Mouse (Mus musculus): Measurements from ENCODE around the gene Fndc3b. TPM values are rescaled to one million over a fixed set of nuclear protein-coding genes. Genes with fewer than 3 reads are reported as not detected.

The Fndc3b gene
- polyA plus RNA-seq, 1 experiment from 2014 or later = 10.0 TPM

DNA sequence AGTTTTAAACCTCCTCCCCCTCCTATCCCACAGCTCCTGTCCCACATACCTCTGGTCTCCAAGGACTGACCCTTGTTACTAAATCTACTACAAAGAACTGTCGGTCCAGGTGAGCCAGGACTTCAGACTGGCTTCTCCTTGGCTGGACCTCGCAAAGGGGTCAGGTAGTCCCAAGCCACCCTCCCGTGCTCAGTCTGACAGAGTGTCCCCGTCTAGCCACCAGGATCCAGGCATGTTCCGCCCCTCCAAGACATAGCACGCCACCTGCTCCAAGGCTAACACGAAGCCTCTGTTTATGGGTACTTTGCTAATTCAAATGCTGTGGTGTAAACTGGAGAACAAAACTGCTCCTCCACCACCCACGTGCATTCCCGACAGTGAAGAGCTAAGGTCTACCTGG, 6.5 kb downstream of the Fndc3b start:
- peaks cover 28% of the 10 kb centered on the region for H3K4me1 ChIP-seq
- no peak for DNase-seq (ENCODE audit: low spot score)
- H3K4me3 ChIP-seq = no peak overlapping the region
- peaks cover 6% of the 10 kb centered on the region; the same call in 1 of the 2 replicates for H3K36me3 ChIP-seq (replicated peaks)
- 0 out of 2 replicates have a peak, but pooled peaks cover 2% of the 10 kb centered on the region for H3K27me3 ChIP-seq (replicated peaks; ENCODE audit: low read depth, poor library complexity, severe bottlenecking)
- 87% methylated on average over 9 of the region's 9 CpGs for WGBS
- no peak overlapping the region for H3K27ac ChIP-seq (replicated peaks)
- H3K9me3 ChIP-seq = no peaks in the 10 kb centered on the region

DNA sequence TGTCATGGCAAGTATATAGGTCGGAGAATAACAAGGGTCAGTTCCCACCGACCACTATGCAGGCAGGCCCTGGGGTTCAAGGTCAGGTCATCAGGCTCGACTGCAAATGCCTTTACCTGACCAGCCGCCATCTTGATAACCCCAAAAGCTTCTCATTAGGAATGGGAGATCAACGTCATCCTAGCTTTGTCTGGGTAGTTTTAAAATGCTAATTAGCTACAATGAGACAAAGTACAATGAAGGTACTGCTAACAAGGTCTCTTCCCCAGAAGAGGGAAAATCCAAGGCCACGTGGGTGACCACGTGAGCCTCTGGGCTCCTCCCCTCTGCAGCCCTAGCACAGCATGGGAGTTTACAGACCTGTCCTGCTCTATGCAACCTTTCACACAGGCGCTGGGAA, 7.6 kb downstream of the Fndc3b start:
- 88% methylated on average over 8 of the region's 8 CpGs for WGBS
- Histone ChIP-seq H3K36me3 (replicated peaks) (peaks cover 6% of the 10 kb centered on the region; the same call in 1 of the 2 replicates), H3K9me3 (no peaks in the 10 kb centered on the region), H3K27ac (replicated peaks) (no peak overlapping the region), H3K27me3 (replicated peaks; ENCODE audit: low read depth, poor library complexity, severe bottlenecking) (0 out of 2 replicates have a peak, but pooled peaks cover under 1% of the 10 kb centered on the region), H3K4me3 (no peak overlapping the region), H3K4me1 (peaks cover 21% of the 10 kb centered on the region)
- no peak for DNase-seq (ENCODE audit: low spot score)

DNA sequence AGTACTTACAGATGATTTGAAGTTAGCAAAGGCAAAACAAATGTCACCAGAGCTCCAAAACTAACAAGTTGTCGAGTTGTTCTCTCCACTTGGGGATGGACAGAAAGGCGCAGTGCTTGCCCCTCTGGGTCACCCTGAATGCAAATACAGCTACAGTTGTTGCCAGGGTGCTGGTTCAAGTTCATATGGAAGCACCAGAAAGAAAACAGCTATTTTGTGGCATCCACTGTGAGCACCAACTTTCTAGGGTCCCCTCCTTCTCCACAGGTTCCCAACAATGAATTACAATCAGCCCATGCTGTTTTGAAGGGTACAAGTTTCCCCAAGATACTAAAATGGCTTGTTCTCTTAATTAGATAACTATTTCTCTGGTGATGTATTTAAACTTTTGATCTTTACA, 8.0 kb downstream of the Fndc3b start:
- Histone ChIP-seq H3K9me3 (no peaks in the 10 kb centered on the region), H3K36me3 (replicated peaks) (peaks cover 6% of the 10 kb centered on the region; the same call in 1 of the 2 replicates), H3K27me3 (replicated peaks; ENCODE audit: low read depth, poor library complexity, severe bottlenecking) (no peaks in the 10 kb centered on the region), H3K27ac (replicated peaks) (no peak overlapping the region), H3K4me1 (peaks cover 21% of the 10 kb centered on the region), H3K4me3 (no peak overlapping the region)
- no peak for DNase-seq (ENCODE audit: low spot score)
- WGBS = 91% methylated on average over 2 of the region's 2 CpGs

DNA sequence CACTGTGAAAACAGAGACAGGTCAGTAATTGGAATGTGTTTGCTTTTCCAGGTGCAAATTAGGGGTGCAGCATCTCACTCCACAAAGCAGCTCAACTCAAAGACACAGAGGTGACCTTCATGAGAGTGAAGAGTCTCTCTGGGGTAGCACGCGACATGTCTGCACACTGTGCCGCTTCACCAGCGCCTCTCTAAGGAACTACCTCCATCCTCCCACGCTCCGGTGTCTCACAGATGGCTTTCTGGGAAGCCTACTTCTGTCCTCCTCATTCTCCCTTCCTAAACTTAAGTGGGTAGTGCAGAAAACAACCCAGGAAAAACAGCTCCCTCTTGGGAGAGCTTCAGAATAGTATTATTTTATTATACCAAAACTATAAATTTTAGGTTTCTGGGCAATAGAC, 12.4 kb downstream of the Fndc3b start:
- peaks cover 28% of the 10 kb centered on the region for H3K4me1 ChIP-seq

DNA sequence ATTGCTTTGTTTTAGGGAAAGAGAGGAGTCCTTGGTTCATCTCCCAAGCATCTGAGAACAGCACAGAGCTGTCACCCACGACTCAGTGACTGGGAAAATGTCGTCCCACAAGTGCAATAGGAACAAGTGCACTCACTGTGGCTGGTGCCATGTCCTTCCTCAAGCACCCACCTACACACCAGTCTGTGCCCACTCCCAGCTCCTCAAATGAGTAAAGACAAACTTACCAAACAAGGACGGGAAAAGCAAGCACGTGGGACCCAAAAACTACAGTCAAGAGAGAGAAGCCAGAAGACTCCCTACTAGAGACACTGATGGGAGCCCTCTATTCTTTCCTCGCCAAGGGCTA, 14.7 kb downstream of the Fndc3b start:
- 85% methylated on average over 5 of the region's 5 CpGs for WGBS
- no peak for DNase-seq (ENCODE audit: low spot score)
- Histone ChIP-seq H3K9me3 (no peaks in the 10 kb centered on the region), H3K27me3 (replicated peaks; ENCODE audit: low read depth, poor library complexity, severe bottlenecking) (no peaks in the 10 kb centered on the region), H3K4me3 (no peak overlapping the region), H3K4me1 (peaks cover 32% of the 10 kb centered on the region), H3K36me3 (replicated peaks) (no peaks in the 10 kb centered on the region; the same call in 1 of the 2 replicates), H3K27ac (replicated peaks) (no peak overlapping the region)

More for the DNA sequence above, 12.4 kb downstream of the Fndc3b start:
- Histone ChIP-seq H3K27me3 (replicated peaks; ENCODE audit: low read depth, poor library complexity, severe bottlenecking) (no peaks in the 10 kb centered on the region), H3K36me3 (replicated peaks) (peaks cover 6% of the 10 kb centered on the region; the same call in 1 of the 2 replicates), H3K9me3 (no peaks in the 10 kb centered on the region), H3K4me3 (no peak overlapping the region), H3K27ac (replicated peaks) (no peak overlapping the region)
- DNase-seq (ENCODE audit: low spot score) = no peak
- whole genome bisulfite sequencing = 91% methylated on average over 6 of the region's 6 CpGs

DNA sequence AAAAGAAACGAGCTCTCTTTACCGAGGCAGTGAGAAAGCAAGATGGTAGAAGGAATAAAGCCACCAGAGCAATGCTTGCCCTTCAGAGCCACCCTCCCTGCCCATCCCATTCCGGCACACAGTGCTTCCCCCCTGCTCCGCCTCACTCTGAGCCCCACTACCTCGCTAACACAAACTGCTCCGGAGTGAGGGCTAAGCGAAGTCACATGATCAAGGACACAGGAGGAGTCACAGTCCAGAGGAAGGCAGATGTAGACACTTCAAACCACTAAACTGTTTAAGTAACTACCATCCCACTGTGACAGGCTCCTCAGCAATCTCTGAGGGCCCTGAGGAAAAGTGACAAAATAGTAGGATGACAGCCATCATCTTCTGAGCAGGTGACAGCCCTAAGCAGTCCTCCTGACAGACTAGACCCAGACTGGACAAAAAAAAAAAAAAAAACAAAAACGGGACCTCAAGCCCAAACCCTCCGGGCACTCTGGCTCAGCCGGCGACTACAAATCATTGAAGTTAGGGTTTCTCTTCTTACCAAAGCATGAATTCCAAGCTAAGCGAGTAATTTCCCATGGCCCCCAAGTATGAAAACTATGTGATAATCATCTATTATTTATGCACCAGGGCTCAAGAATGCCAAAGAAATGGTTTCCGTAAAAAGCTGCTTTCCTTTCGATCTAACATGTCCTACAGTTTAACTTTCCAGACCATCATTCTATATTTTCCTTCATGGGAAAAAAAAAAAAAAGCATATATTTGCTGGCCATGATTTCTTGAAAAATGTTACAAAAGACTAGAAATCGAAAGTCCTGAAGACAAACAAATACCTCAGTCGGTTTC, 15.3 kb downstream of the Fndc3b start:
- H3K4me1 ChIP-seq = peaks cover 32% of the 10 kb centered on the region
- no peaks in the 10 kb centered on the region for H3K27me3 ChIP-seq (replicated peaks; ENCODE audit: low read depth, poor library complexity, severe bottlenecking)
- DNase-seq (ENCODE audit: low spot score) = no peak
- H3K4me3 ChIP-seq = no peak overlapping the region
- 74% methylated on average over 16 of the region's 16 CpGs for WGBS
- H3K36me3 ChIP-seq (replicated peaks) = no peaks in the 10 kb centered on the region; the same call in 1 of the 2 replicates
- no peak overlapping the region for H3K27ac ChIP-seq (replicated peaks)
- H3K9me3 ChIP-seq = no peaks in the 10 kb centered on the region

DNA sequence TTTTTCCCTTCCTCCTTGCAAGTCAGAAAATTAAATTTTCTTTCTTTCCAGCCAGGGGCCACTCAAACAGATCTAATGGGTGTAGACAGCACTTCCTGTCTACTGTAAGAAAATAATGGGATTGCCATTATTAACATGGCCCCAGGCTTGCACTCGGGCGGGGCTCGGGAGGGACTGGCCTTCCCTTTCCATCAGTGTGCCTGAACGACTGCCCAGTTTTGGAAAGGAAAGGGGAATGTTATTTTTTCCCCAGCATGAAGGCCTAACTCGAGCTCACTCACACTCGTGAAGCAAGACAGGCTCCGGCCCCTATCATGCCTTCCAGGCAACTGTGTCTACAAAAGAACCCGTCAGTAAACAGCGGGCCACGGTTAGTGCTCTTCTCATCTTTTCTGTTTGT, 16.5 kb downstream of the Fndc3b start:
- DNase-seq (ENCODE audit: low spot score) = no peak
- 74% methylated on average over 10 of the region's 10 CpGs for WGBS
- H3K9me3 ChIP-seq = no peaks in the 10 kb centered on the region
- H3K27ac ChIP-seq (replicated peaks) = no peak overlapping the region
- H3K27me3 ChIP-seq (replicated peaks; ENCODE audit: low read depth, poor library complexity, severe bottlenecking) = no peaks in the 10 kb centered on the region
- no peak overlapping the region for H3K4me3 ChIP-seq
- peaks cover 40% of the 10 kb centered on the region for H3K4me1 ChIP-seq
- H3K36me3 ChIP-seq (replicated peaks) = no peaks in the 10 kb centered on the region; the same call in 1 of the 2 replicates

DNA sequence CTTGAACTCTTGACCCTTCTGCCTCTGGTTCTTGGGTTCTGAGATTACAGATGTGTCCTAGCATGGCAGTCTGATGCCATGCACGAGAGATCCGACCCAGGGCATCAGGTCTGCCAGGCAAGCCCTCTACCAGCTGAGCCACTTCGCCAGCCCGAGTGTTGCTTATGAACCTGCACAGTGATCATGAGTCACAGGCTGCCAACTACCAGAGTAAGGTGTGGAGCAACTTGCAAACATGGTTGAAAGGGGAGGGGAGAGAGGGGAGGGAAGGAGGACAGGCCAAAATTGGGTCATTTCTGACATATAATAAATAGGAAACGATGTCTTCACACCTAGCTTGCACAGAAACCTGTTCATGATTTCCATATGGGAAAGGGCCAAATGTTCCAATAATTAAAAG, 17.0 kb downstream of the Fndc3b start:
- Histone ChIP-seq H3K9me3 (no peaks in the 10 kb centered on the region), H3K4me3 (no peak overlapping the region), H3K27me3 (replicated peaks; ENCODE audit: low read depth, poor library complexity, severe bottlenecking) (no peaks in the 10 kb centered on the region), H3K36me3 (replicated peaks) (no peaks in the 10 kb centered on the region; the same call in 1 of the 2 replicates), H3K27ac (replicated peaks) (no peak overlapping the region), H3K4me1 (peaks cover 40% of the 10 kb centered on the region)
- no peak for DNase-seq (ENCODE audit: low spot score)
- WGBS = 88% methylated on average over 5 of the region's 5 CpGs

DNA sequence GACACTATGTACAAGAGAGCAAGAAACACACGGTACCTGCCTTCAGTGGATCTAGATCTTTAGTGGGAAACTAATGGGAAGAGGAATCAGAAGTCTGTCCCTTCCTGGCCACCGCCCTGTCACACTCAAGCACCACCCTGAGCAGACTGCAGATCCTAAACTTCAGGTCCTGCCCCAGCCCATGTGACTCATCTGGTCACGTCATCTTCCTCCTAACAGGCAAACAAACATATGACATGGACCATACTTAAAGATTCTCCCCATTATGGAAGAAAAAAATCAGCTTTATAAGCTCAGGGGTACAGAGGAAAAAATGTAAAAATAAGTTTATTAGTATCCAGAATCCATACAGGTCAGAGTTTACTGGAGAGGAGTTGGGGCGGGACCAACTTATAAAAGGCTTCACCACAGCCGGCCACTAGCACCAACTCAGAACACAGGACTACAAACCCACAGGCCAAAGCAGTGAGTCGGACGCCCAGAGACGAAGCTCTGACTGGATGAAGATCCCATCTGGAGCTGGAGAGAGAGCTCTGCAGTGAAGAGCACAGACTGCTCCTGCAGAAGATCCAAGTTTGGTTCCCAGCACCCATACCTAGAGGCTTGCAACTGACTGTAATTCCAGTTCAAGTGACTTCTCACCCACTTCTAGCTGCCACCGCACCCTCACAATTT, 19.5 kb downstream of the Fndc3b start:
- no peak overlapping the region for H3K27ac ChIP-seq (replicated peaks)
- H3K4me1 ChIP-seq = peaks cover 31% of the 10 kb centered on the region
- H3K9me3 ChIP-seq = no peaks in the 10 kb centered on the region
- H3K4me3 ChIP-seq = no peak overlapping the region
- no peak for DNase-seq (ENCODE audit: low spot score)
- 90% methylated on average over 9 of the region's 9 CpGs for WGBS
- H3K36me3 ChIP-seq (replicated peaks) = no peaks in the 10 kb centered on the region; the same call in 1 of the 2 replicates
- no peaks in the 10 kb centered on the region for H3K27me3 ChIP-seq (replicated peaks; ENCODE audit: low read depth, poor library complexity, severe bottlenecking)

DNA sequence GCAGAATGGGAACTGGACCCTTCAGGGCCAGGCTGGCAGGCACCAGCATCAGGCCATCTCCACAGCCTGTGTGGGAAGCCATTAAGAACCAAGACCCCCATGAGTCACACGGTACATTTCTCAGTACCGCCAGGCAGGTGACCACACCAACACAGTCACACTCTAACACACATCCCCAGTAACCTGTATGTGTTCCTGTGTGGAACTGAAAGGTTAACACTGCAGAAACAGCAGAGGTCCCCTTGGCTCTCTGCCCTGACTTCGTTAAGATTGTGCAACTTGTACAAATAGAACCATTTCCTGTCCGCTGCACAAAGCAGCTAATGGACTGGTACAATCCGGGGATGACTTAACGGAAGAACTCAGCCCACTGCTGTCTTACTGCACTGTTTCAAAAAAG, 21.1 kb downstream of the Fndc3b start:
- Histone ChIP-seq H3K4me1 (peaks cover 21% of the 10 kb centered on the region), H3K4me3 (no peak overlapping the region), H3K36me3 (replicated peaks) (no peaks in the 10 kb centered on the region; the same call in 1 of the 2 replicates), H3K9me3 (no peaks in the 10 kb centered on the region), H3K27me3 (replicated peaks; ENCODE audit: low read depth, poor library complexity, severe bottlenecking) (no peaks in the 10 kb centered on the region), H3K27ac (replicated peaks) (no peak overlapping the region)
- 76% methylated on average over 6 of the region's 6 CpGs for WGBS
- DNase-seq (ENCODE audit: low spot score) = no peak

DNA sequence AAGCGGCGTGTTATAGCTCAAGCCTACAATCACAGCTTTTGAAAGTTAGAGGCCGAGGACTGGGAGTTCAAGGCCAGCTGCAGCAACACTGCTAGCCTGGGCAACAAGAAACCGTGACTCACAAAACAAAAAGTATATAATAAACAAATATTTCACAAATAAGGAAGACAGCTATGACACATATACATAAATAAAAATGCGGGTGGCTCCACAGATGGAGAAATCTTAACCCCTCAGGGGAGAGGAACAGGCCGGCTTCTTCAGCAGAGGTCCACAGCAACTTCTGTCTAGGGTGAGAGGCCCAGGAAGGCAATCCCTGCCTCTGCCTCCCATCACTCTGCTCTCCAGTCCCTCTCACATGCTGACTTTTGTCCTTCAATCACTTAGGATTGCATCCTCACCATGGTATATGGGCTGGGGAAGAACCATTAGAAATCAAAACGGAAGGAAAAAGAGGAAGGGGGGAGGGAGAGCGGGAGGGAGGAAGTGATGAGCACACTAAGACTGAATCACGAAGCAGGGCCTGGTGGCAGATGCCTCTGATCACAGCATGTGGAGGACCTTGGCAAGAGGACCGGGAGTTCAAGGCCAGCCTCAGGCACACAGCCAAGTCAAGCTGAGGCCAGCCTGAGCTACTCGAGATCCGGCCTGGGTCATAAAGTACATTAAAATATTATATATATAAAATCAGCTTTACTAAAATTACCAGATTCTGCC, 21.8 kb downstream of the Fndc3b start:
- Histone ChIP-seq H3K27ac (replicated peaks) (no peak overlapping the region), H3K4me3 (no peak overlapping the region), H3K27me3 (replicated peaks; ENCODE audit: low read depth, poor library complexity, severe bottlenecking) (no peaks in the 10 kb centered on the region), H3K36me3 (replicated peaks) (no peaks in the 10 kb centered on the region; the same call in 1 of the 2 replicates), H3K9me3 (no peaks in the 10 kb centered on the region), H3K4me1 (peaks cover 14% of the 10 kb centered on the region)
- no peak for DNase-seq (ENCODE audit: low spot score)
- WGBS = 85% methylated on average over 12 of the region's 12 CpGs

DNA sequence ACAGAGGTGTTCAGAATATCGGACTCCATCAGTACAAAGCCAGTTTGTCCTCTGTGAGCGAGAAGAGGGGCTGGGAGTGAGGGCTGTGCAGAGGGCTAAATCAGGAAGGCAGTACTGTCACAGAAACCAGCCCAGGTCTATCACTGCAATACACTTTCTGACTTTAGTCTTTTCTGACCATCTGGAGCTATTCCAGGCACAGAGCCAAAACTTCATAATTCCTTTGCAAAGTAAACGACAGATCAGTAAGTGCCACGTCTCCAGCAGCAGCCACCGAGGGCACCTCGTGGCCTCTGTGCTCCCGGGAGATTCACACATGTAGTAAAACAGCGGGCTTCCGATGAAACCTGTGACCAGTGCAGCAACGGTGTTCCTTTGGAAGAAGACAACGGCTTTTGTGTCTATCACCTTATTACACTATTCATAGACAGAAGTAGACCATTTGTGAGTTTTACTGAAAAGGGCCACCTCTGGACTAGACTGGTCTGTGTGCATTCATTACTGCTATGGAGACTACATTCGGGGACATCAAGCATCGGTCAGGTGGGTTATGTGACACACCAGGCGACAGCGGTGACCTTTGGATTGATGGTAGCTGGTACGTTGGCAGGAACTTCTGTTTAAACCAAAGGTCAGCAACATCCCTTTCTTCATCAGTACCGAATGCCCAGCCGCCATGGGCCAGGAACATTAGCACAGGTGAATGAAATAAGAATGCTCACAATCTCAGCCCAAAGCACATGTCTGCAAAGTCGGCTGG, 24.2 kb downstream of the Fndc3b start:
- Histone ChIP-seq H3K27me3 (replicated peaks; ENCODE audit: low read depth, poor library complexity, severe bottlenecking) (no peaks in the 10 kb centered on the region), H3K36me3 (replicated peaks) (no peaks in the 10 kb centered on the region; the same call in 1 of the 2 replicates), H3K4me1 (peaks cover 8% of the 10 kb centered on the region), H3K27ac (replicated peaks) (no peak overlapping the region), H3K9me3 (no peaks in the 10 kb centered on the region), H3K4me3 (no peak overlapping the region)
- no peak for DNase-seq (ENCODE audit: low spot score)
- WGBS = 90% methylated on average over 19 of the region's 19 CpGs

All from embryonic facial prominence, embryonic 10.5 days (tissue).